Mouse (Mus musculus): ENCODE results near the gene Uap1l1. TPM values are rescaled to one million over a fixed set of nuclear protein-coding genes. Genes with fewer than 3 reads are reported as not detected.
"Not testable (repeated sequence)": the region's sequence is repeated elsewhere in the genome, so short reads cannot be mapped to it uniquely, and the experiment has no call there.

Gene Uap1l1
- 10 to 100 TPM in 1 of 4 experiments, 1 to 10 TPM in 3; 3.6 to 11.9 (median 4.8) TPM for total RNA-seq (2022)

DNA sequence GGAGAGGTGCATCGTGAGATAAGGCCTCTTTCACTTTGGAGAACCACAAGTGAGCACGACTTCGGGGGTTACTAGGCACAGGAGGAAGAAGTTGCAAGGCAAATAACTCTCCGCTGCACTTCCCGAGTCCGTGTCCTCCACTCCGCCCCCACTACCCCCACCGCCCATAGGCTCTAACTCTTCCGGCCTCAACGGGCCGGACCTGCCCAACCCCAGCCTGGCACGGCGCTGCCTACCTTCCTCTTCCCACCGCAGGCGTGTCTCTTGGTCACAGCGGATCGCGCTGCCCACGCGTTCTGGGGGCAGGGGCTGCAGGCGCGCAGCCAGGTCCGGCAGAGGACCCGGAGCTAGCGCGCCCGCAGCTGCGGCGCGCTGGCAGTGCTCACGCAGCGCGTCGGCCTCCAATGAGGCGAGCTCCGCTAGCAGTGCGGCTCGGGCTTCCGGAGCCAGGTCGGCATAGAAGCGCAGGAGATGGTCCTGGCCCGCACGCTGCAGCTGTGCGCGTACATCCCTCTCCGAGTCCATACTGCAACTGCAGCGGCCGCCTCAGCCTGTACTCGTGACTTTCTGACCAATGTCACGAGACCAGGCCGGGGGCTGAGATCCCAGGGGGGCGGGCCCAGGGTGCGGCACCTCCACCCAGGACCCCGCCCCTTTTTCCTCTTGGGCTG lies at the start of gene Uap1l1:
Gene Uap1l1 (minus strand): TSS at position 592 of the 671 bp plus-strand sequence.
- DNase-seq (ENCODE audit: low spot score in 2 of 2): peak; percentile 67 to 80

DNA sequence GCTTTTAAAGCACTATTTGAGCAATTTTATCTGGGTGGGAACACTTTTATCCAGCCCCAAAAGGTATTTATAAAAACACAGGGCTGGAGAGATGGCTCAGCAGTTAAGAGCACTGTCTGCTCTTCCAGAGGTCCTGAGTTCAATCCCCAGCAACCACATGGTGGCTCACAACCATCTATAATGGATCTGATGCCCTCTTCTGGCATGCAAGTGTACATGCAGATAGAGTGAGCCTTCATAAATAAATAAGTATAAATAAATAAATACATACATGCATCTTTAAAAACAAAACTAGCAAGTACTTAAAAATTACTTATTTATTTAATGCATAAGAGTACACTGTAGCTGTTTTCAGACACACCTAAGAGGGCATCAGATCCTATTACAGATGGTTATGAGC lies 48.0 kb upstream of the Uap1l1 start:
- DNase-seq (ENCODE audit: low spot score in 2 of 2): not testable (repeated sequence)

DNA sequence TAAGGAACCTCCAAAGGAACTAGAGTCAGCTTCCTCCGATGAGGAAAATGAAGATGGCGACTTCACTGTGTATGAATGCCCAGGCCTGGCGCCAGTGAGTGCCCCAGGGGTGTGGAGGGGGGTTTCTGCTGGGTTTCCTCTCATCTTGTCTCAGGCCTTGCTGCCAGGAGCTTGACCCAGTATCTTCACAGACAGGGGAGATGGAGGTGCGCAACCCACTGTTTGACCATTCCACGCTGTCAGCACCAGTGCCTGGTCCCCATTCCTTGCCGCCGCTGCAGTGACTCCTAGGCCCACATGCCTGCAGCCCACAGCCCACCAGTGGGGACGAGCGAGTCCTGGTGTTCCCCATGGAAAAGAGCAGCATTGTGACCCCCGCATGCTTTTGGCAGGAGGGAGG lies 43.4 kb upstream of the Uap1l1 start:
- no peak for DNase-seq (ENCODE audit: low spot score in 2 of 2)

DNA sequence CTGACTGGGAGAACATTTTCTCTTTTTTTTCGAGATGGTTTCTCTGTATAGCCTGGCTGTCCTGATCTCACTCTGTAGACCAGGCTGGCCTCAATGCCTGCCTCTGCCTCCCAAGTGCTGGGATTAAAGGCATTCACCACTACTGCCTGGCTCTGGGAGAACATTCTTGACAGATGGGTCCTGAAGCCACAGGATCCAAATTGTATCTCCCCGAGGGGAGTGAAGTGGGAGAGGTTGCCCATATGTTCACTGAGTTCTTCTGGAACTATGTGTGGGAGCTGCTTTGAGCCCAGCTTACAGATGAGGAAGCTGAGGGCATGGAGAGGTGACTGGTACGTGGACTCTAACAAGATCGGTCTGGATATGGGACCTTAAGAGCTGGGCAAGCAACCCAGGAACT lies 38.5 kb upstream of the Uap1l1 start:
- DNase-seq (ENCODE audit: low spot score in 2 of 2): no peak

DNA sequence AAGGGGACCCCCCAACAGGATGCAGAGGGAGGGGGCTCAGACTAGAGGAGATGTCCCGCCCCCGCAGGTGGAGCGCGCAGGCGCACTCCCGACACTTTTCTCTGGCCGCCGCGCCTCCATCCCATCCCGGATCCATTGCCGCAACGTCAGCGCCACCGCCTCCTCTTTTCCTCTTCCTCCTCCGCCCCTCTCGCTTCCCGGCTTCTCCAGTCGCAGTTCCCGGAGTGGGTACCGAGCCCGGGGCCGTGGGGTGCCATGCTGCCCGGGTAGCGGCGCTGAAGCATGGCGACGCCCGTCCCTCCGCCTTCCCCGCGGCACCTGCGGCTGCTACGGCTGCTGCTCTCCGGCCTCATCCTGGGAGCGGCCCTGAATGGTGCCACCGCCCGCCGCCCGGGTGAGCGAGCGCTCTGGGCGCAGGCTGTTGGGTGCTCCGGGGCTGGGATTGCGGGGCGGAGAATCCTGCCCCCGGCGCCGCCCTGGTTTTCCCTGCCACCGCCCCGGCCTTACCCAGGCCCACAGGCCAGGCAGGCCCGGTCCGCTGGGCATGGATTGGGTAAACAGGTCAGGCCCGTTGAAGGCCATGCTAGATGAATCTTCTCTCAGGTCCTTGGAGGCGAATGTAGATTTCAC lies 37.6 kb upstream of the Uap1l1 start:
- DNase-seq (ENCODE audit: low spot score in 2 of 2): peak in 1 of 2 experiments; percentile 42

DNA sequence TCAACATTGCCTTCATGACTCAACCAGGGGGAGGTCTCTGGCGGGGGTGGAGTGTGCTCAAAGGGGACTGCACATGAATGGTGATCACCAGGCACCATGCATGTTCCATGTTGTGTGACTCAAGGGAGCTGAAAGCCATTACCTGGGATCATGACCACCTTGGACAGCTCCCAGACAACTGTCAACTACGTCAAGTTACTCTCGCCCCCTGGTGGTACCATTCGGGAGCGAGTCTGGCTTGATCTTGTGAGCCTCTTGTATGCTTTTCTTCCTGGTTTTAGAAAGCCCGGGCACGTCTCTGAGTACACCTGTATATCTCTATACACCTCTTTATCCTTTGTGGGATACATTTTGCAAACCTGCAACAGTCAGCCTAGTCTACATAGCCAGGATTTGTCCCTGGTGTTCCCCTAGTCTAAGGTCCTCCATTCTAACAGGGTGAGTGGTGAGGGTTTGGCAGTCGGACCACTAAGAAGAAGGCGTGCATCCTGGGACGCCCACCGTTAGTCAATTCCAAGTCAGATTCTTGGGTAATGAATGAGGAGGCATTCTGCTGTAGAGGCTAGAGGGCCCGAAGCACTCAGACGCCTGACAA lies 37.0 kb upstream of the Uap1l1 start:
- DNase-seq (ENCODE audit: low spot score in 2 of 2): peak; percentile 42 to 59

DNA sequence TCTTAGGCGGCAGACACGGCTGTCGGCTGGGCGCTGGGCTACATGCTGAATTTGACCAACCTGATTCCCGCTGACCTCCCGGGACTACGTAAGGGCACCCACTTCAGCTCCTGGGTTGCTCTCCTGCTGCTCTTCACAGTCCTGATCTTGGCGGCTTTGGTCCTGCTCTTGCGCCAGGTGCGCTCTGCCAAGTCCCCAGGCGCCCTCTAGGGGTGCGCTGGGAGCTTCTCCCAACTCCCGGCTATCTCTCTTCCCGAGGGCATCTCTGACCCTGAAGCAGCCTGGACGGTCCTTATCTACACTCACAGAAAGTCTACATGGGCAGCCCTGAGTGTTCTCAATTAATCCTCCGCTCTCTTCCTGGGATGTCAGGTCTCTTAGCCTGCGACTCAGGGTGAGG lies 35.3 kb upstream of the Uap1l1 start:
- peak; percentile 45 to 64 for DNase-seq (ENCODE audit: low spot score in 2 of 2)

DNA sequence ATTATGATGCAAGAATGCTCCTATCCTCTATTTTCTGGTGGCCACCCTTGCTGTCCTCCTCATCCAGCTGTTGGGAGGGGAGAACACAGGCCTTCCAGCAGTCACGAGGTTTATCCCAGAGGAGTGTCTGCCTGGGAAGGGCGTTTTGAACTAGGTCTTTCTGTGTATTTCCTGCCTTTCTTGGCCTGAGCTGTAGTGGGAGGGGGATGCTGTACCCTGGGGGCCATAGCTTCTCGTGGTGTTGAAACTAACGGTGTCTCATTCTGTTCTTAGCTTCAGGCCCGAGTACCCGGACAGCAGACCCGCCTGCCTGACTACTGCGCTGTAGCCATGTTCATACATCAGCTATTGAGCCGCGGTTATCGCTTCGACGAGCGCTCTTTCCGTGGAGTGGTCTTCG lies 34.8 kb upstream of the Uap1l1 start:
- peak; percentile 50 to 51 for DNase-seq (ENCODE audit: low spot score in 2 of 2)

DNA sequence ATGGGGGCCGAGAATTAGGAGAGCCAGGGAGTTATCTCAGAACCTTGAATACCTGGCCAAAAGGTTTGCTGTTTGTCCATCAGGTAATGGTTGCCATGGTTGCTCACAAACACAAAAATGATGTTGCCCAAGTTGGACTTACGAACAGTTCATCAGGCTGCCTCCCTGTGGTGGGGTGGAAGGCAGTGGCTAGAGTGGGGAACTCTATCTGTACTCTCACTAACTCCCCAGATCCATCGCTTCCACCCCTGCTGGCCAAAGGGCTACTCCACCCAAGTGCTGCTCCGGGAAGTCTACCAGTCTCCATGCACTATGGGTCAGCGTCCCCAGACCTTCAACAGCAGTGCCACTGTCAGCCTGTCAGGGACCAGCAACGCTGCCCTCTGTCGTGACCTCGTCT lies 33.6 kb upstream of the Uap1l1 start, which contains the start of gene Npdc1:
Gene Npdc1 (plus strand): TSS at position 301 of the 400 bp plus-strand sequence.
- no peak for DNase-seq (ENCODE audit: low spot score in 2 of 2)

DNA sequence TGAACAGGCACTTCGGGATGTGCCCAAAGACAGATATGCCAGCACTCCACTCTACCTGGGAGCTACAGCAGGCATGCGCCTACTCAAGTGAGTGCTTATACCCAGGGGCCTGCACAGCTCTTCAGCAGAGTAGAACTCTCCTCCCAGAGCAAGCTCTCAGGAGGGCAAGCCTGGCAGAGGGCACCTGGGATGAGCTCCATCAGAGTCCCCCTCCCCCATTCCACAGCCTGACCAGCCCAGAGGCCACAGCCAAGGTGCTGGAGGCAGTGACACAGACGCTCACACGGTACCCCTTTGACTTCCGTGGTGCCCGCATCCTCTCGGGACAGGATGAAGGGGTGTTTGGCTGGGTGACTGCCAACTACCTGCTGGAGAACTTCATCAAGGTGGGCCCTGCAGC lies 32.6 kb upstream of the Uap1l1 start:
- DNase-seq (ENCODE audit: low spot score in 2 of 2): no peak

DNA sequence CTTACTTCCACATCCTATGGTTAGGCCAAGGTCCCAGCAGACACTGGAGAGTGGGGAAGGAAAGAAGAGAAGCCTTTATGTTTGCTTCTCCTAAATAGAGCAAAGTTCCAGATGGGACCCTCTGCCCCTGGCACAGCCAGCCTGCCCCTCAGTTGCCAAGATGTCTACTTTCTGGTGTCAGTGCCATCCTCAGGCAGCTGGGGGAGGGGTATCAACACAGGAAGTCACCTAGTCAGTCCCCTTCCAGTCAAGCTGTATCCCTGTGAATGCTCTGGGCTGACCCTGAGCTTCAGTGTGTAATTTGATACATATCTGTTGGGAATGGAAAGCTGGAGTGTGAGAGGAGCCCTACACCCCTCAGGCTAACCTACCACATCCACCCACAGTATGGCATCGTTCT lies 31.5 kb upstream of the Uap1l1 start:
- no peak for DNase-seq (ENCODE audit: low spot score in 2 of 2)

DNA sequence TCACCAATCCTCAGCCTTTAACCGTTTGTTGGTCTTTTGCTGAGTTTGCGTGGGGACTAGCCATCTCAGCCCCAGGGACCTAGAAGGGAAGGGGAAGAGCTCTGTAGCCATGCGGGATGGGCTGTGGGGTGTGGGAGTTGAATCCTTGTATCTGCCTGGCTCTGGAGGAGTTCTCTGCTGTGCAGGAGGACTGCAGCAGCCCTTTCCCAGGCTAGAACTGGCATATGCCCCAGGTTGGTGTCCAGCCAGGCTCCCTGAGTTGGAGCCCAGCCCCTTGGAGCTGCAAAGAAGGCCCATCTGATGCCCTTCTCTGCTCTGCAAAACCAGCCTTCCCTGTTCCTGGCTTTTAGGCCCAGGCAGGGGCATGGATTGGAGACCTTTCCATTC lies 31.1 kb upstream of the Uap1l1 start:
- no peak for DNase-seq (ENCODE audit: low spot score in 2 of 2)

DNA sequence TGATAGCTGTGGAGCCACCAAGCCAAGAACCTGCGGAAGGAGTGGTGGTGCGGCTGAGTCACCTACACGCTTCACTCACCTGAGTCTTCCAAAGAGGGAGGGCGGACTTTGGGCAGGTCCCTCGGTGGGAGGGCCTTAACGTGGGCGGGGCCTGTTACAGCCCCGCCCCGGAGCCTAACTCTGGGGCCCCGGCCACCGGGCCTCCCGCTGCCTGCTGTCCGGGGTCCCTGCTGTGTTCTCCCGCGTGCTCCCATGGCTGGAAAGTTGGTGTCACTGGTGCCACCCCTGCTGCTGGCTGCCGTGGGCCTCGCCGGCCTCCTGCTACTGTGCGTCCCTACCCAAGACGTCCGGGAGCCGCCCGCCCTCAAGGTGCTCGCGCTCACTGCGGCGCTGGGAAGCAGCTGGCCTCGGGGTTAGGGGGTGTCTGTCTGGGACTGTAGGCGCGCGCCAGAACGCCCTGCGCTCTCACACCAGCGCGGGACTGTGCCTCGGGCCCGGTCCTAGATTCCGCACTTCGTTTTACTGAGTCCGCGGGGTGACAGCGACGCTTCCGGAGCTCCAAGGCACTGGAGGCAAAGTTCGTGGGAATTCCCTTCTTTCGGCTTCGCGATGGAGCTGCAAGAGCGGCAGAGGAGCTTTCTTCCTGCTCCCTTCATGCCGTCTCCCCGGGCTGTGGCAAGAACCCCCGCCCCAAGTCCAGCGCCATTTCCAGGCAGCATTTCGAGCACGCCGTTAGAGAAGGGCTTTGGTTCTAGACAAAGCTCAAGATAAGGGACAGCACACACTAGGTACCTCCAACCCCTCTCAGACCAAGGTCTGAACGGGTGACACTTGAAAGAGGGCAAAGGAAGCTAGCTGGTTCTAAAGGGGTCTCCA lies 30.5 kb upstream of the Uap1l1 start, which contains the start of gene Entpd2:
Gene Entpd2 (plus strand): TSS at position 154 of the 876 bp plus-strand sequence.
- no peak for DNase-seq (ENCODE audit: low spot score in 2 of 2)

DNA sequence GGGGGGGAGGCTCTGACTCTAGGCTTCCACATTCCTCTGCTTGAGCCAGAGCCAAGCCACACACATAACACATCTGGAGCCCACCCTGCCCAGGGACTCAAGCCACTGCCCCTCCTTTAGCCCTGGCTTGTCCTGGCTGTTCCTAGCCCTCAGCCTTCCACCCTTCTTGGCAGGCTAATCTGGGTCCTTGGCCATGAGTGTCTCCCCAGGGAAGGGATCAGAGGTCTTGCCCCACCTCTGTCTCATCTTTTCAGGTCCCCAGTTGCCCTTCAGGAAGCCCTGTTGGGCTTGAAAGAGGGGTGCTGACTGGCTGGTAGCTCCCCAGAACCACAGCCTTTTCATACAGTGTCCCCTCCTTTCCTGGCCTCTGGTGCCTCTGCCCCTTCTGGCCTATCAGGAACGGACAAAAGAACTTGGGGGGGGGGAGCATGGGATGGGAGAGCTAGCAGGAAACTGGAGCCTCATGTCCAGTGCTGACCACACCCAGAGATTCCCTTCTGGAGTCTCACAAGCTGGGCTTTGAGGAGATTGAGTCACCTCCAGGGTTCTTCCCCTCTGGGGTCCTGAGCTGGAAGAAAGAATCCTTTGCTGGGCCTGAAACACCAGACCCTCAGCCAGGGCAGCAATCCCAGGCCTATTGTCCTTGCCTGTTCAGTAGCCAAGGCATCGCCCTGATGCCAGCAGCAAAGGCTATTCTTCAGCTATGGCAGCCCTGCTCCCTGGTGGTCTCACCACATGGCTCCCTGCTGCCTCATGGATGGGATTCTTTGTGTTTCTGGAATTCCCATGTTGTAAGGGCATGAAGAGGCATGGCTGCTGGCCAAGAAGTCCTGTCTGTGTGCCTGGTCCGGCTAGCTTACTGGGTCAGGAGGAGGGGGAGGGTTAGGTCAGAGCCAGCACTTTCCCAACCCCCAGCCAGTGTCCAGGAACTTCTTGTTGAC lies 29.1 kb upstream of the Uap1l1 start:
- peak; percentile 61 to 68 for DNase-seq (ENCODE audit: low spot score in 2 of 2)

DNA sequence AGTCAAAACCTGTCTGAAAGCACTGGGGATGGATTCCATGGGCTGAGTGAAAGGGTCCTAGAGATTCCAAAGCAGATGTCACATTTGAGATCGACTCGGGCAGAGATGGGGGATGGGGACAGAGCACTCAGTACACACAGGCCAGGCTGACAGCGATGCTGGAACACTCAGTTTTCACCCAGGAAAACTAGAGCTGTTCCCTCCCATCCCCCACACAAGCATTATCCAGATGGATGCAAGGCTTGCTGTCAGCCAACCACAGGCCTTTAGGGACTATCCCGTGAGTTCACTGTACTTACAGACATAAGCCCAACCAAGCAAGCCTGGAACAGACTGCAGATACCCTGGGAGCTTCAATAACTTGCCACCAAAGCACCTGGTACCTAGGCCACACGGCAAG lies 25.8 kb upstream of the Uap1l1 start:
- no peak for DNase-seq (ENCODE audit: low spot score in 2 of 2)

DNA sequence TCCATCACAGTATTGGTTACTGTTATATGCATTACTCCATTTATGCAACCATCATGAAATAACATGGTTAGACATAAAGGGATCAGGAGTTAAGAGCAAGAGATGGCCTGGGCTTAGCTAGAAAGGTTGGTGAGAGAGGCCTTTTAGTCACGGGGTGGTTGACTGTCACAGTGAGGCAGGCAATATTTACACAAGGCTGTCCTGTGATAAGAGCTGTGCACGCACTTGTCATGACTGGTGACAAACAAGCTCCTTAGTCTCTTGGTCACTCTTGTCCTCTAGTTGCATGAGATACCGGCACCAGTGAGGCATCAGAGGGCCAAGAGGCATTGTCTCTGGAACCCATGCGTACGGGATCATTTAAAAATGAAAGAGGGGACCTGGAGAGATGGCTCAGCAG lies 19.0 kb upstream of the Uap1l1 start:
- no peak for DNase-seq (ENCODE audit: low spot score in 2 of 2)

DNA sequence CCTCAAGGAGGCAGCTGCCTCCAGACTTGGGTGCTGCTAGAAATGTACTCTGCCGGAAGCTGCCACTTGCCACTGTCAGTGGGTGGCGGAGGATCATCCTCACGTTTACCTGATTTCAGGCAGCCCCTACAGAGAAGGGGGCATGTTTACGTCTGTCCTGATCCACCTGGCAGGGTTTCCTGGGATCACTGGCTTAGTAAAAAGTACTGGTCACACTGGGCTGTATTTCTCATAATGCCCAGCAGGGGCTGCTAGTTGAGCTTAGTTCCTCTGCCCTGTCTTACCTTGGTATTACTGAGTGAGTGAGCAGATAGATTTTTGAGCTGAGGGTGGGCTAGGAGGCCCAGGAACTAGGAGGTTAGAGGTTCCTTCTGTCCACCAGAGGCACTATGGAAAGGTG lies 11.1 kb upstream of the Uap1l1 start:
- no peak for DNase-seq (ENCODE audit: low spot score in 2 of 2)

DNA sequence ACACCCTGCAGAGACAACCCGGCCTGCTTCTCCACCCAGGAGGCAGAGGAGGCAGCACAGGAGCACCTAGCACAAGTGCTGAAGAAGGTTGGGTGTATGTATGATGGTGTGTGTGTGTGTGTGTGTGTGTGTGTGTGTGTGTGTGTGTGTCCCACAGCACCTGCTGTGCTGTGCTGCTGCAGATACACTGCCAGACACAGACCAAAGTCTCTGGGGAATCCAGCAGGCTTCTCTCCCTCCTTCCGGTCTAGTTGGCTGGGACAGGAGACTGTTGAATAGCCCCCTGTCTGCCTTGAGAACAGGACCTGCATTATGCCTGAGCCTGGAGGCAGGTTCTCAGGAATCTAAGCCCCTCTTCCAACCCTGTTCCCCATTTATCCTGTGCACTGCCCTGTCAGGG lies 7.9 kb upstream of the Uap1l1 start:
- no peak for DNase-seq (ENCODE audit: low spot score in 2 of 2)

DNA sequence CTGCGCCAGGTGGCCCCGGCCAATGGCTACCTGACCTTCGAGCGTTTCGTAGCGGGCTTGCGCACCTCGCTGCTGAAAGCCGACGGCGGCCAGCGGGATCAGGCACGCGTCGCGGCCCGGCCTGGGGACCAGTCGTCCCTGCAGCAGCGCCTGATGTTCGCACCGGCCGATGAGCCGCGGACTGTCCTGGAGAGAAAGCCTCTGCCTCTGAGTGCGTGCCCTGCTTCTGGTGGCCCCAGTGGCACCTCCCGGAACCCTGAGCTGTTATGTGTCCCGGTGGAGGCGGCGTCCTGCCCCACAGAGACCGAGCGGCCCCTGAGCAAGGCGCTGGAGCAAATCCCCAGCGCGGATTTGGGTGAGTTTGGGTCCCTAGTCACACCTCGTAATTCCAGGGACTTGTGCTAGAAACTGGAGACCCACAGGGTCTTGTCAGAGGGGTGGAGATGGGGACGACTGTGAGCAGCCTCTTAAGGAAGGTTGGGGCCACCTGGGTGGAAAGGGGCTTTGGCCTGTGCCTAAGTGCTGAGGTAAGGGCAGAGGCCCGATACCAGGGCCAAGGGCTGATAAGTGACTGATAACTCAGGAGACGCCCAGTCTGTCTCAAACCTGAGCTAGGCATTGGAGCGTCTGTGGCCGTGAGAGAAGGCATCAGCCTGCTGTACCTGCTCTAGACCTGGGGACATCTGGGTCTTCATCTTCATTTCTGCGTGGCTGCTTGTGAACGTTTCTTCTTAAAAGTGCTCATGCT lies 7.3 kb upstream of the Uap1l1 start:
- no peak for DNase-seq (ENCODE audit: low spot score in 2 of 2)

Data from gastrocnemius, adult 8-10 months (tissue).